Mouse (Mus musculus) stomach, embryonic 16.5 days (tissue): ENCODE data around the gene Mast4. TPM values are rescaled to one million over a fixed set of nuclear protein-coding genes. Genes with fewer than 3 reads are reported as not detected.

Experiments used
- ATAC-seq: fragments of 200-750 bp; cut with Nextera tagmentation; 2 replicates; pipeline ENCODE4 v1.8.0; 2017; ENCODE audit warnings: moderate number of reproducible peaks, moderate TSS enrichment; ENCODE audit not compliant: insufficient read depth, low FRiP score
- H3K27ac ChIP-seq: fragments of 300-500 bp; sonication (generic); 2 replicates; pipeline ENCODE4 v1.5.1; 2014; ENCODE audit warnings: low read length
- H3K27me3 ChIP-seq: fragments of 300-500 bp; sonication (generic); 2 replicates; pipeline ENCODE4 v1.6.1; 2014; ENCODE audit warnings: low read length, control low read depth, mixed read lengths; ENCODE audit not compliant: control insufficient read depth, insufficient read depth
- H3K36me3 ChIP-seq: fragments of 300-500 bp; sonication (generic); 2 replicates; pipeline ENCODE4 v1.6.1; 2014; ENCODE audit warnings: low read length; ENCODE audit not compliant: control insufficient read depth, insufficient read depth
- H3K4me1 ChIP-seq: fragments of 300-500 bp; sonication (generic); 2 replicates; pipeline ENCODE4 v1.6.1; 2014; ENCODE audit warnings: low read length, control low read depth, mixed read lengths; ENCODE audit not compliant: control insufficient read depth, insufficient read depth
- H3K4me2 ChIP-seq: fragments of 300-500 bp; sonication (generic); 2 replicates; pipeline ENCODE4 v1.6.1; 2014; ENCODE audit warnings: low read depth, low read length, mixed read lengths
- H3K4me3 ChIP-seq: fragments of 300-500 bp; sonication (generic); replicated peaks from 2 replicates; pipeline ENCODE4 v1.5.1; 2014; ENCODE audit warnings: mild to moderate bottlenecking, low read length
- H3K9ac ChIP-seq: fragments of 300-500 bp; sonication (generic); 2 replicates; pipeline ENCODE4 v1.6.1; 2014; ENCODE audit warnings: low read length
- H3K9me3 ChIP-seq: fragments of 300-500 bp; sonication (generic); replicated peaks from 2 replicates; pipeline ENCODE4 v1.6.1; 2016; ENCODE audit warnings: low read length, control low read depth; ENCODE audit not compliant: control insufficient read depth
- WGBS: fragments of 180-500 bp; shearing (Covaris S2); extraction: QIAGEN DNeasy Blood & Tissue Kit; methylation state at CpG from one replicate; pipeline ENCODE4 v1.1.7; 2014; 5-methylcytosine and 5-hydroxymethylcytosine counted together
- polyA plus RNA-seq: library from polyadenylated mRNA; unstranded; fragments of >200 nt; fragmentation: Nextera tagmentation; extraction: Ambion mirVana; gene quantifications from 2 replicates; pipeline ENCODE4 v1.2.1, GENCODE M21; 2015

Gene Mast4
- polyA plus RNA-seq, 1 experiment from 2014 or later: 31.0 TPM

GRCm38 (mm10) chr13:103135224-103135883 is 198.9 kb downstream of the Mast4 start:
- ATAC-seq: no peak
- Histone ChIP-seq H3K27me3 (no peaks in the 10 kb centered on the region), H3K4me3 (no peak overlapping the region), H3K4me2 (no peak overlapping the region), H3K36me3 (no peaks in the 10 kb centered on the region), H3K27ac (no peak overlapping the region), H3K9me3 (no peaks in the 10 kb centered on the region), H3K4me1 (no peaks in the 10 kb centered on the region), H3K9ac (no peak overlapping the region)
- WGBS: 81% methylated on average over 17 of the region's 17 CpGs

DNA sequence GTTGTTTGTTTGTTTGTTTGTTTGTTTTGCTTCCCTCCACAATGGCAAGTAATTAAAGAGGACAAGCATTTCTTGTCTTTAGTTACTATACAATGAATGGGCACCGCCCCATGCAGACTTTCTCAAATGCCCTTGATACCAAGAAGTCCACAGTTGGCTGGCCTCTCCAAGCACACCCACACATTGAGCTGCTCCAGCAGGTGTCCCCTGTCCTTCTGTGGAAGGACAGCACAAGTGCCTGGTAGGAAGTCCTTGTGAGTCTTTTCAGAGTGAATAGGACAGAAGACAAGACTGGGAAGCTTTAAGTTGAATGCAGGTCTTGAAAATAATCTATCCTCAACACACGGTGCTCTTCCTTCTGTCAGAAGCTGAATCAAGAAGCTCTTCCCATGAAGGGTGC is 202.5 kb downstream of the Mast4 start:
- ATAC-seq: no peak
- no peaks in the 10 kb centered on the region for H3K4me1 ChIP-seq
- H3K4me2 ChIP-seq: no peak overlapping the region
- WGBS: 82% methylated on average over 2 of the region's 2 CpGs
- no peaks in the 10 kb centered on the region for H3K36me3 ChIP-seq
- H3K9ac ChIP-seq: no peak overlapping the region
- no peaks in the 10 kb centered on the region for H3K27me3 ChIP-seq
- no peaks in the 10 kb centered on the region for H3K9me3 ChIP-seq
- H3K4me3 ChIP-seq: no peak overlapping the region
- no peak overlapping the region for H3K27ac ChIP-seq

- no peaks in the 10 kb centered on the region for H3K9me3 ChIP-seq
- H3K27ac ChIP-seq: no peak overlapping the region
- WGBS: 72% methylated on average over 6 of the region's 6 CpGs
- no peak for ATAC-seq
- no peak overlapping the region for H3K9ac ChIP-seq
- H3K4me2 ChIP-seq: no peak overlapping the region
- H3K4me3 ChIP-seq: no peak overlapping the region
- H3K4me1 ChIP-seq: no peaks in the 10 kb centered on the region
- no peaks in the 10 kb centered on the region for H3K27me3 ChIP-seq
- H3K36me3 ChIP-seq: no peaks in the 10 kb centered on the region
Observed at GRCm38 (mm10) chr13:103129130-103129797, 205.0 kb downstream of the Mast4 start.

- Histone ChIP-seq H3K4me3 (no peak overlapping the region), H3K9ac (no peak overlapping the region), H3K27ac (no peak overlapping the region), H3K9me3 (no peaks in the 10 kb centered on the region), H3K27me3 (no peaks in the 10 kb centered on the region), H3K4me1 (no peaks in the 10 kb centered on the region), H3K36me3 (no peaks in the 10 kb centered on the region), H3K4me2 (no peak overlapping the region)
- no peak for ATAC-seq
- WGBS: 53% methylated on average over 7 of the region's 7 CpGs
Observed at GRCm38 (mm10) chr13:103128729-103129128, 205.6 kb downstream of the Mast4 start.

GRCm38 (mm10) chr13:103127594-103127993 is 206.7 kb downstream of the Mast4 start:
- 69% methylated on average over 5 of the region's 5 CpGs for WGBS
- no peak for ATAC-seq
- no peaks in the 10 kb centered on the region for H3K4me1 ChIP-seq
- H3K36me3 ChIP-seq: no peaks in the 10 kb centered on the region
- H3K9me3 ChIP-seq: no peaks in the 10 kb centered on the region
- no peak overlapping the region for H3K9ac ChIP-seq
- no peak overlapping the region for H3K4me3 ChIP-seq
- no peaks in the 10 kb centered on the region for H3K27me3 ChIP-seq
- no peak overlapping the region for H3K27ac ChIP-seq
- H3K4me2 ChIP-seq: no peak overlapping the region

GRCm38 (mm10) chr13:103123716-103124115 is 210.6 kb downstream of the Mast4 start:
- no peaks in the 10 kb centered on the region for H3K36me3 ChIP-seq
- no peak overlapping the region for H3K4me3 ChIP-seq
- no peak overlapping the region for H3K4me2 ChIP-seq
- H3K9ac ChIP-seq: no peak overlapping the region
- H3K9me3 ChIP-seq: no peaks in the 10 kb centered on the region
- ATAC-seq: no peak
- no peaks in the 10 kb centered on the region for H3K27me3 ChIP-seq
- H3K4me1 ChIP-seq: no peaks in the 10 kb centered on the region
- WGBS: 89% methylated on average over 9 of the region's 9 CpGs
- no peak overlapping the region for H3K27ac ChIP-seq

DNA sequence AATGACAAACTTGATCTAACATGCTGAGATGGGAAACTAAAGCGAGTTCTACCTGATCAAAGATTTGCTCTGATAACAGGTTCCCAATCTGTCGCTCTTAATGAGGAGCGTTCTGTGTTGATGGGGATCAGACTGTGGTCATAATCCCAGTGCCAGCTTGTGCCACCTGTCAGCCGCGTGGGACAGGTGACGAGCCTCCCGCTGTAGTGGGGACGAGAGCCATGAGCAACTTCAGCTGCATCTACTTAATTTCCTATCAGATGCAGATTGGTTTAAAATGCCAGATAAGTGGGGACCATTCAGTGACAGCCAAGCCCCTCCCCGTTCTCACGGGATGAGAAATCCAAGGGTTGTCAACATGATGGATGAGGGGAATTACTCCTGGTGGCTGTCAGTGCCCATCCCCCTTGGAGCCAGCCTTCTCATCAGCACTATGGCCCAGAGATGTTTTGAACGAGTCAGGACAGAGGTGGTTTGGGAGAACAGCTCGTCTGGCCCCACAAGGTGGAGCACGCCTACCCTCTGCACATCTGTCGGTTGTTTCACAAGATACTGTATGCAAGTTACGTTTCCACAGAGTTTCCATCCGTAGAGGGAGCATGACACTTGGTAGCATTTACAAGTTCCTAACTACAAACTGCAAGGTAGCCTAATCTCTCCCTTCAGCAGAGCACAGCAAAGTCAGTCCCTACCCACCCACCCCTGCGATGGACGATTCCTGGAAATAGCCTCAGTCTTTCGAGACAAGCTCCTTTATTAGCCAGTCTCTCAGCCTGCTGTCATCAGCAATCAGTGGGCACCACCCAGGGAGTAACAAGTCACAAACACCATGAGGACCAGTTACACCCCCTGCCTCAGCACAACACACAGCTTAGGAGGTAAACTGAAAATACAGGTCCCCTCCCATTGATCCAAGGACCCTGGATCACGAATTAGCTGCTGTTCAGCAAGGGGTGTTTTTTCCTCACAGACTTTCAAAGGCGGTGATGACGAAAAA is 212.2 kb downstream of the Mast4 start:
- Histone ChIP-seq H3K27me3 (no peaks in the 10 kb centered on the region), H3K4me1 (no peaks in the 10 kb centered on the region), H3K9me3 (no peaks in the 10 kb centered on the region), H3K36me3 (no peaks in the 10 kb centered on the region), H3K4me3 (no peak overlapping the region), H3K4me2 (no peak overlapping the region), H3K9ac (no peak overlapping the region), H3K27ac (no peak overlapping the region)
- WGBS: 38% methylated on average over 22 of the region's 22 CpGs
- 0 out of 2 replicates have a peak, but pooled peaks have one; percentile 37 for ATAC-seq

GRCm38 (mm10) chr13:103120669-103121131 is 213.6 kb downstream of the Mast4 start:
- peak; percentile 62; the same call in 1 of the 2 replicates for ATAC-seq
- Histone ChIP-seq H3K27me3 (no peaks in the 10 kb centered on the region), H3K4me2 (no peak overlapping the region), H3K9ac (no peak overlapping the region), H3K4me3 (no peak overlapping the region), H3K4me1 (no peaks in the 10 kb centered on the region), H3K9me3 (no peaks in the 10 kb centered on the region), H3K27ac (no peak overlapping the region), H3K36me3 (no peaks in the 10 kb centered on the region)
- 20% methylated on average over 7 of the region's 7 CpGs for WGBS
